Mouse (Mus musculus): ENCODE results near the gene Iqcf3.

DNA sequence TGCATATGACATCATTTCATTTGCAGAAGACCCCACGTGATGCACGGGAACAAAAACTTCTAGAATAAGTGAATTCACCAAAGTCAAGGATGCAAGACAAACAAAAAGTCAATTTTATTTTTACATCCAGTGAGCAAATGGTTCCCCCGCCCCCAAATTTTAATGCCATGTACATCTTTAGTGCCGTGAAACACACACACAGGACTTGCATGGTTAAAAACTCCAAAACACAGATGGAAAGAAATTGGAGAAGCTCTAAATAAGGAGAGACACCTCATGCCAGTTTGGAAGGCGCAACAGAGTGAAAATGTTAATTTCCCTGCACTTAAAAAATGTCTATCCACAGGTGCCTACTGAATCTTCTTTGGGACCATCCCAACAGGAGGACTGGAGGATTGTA, 30.7 kb upstream of the Iqcf3 start:
- no peak for TF ChIP-seq CTCF (IDR thresholded peaks at IDR 0.05; ENCODE audit: extremely low read depth, insufficient read depth, insufficient read length, insufficient replicate concordance)
- no peak for TF ChIP-seq POLR2A (IDR thresholded peaks at IDR 0.05; ENCODE audit: low read depth, low read length)
